Mouse (Mus musculus) intestine, postnatal 0 days (tissue): ENCODE data around the gene Kmt2d. TPM values are rescaled to one million over a fixed set of nuclear protein-coding genes. Genes with fewer than 3 reads are reported as not detected.
A peak's percentile ranks its signal among the peaks of the same experiment; 100 is the strongest.

Experiments
- ATAC-seq: fragments of 200-750 bp; cut with Nextera tagmentation; 2 replicates; pipeline ENCODE4 v1.8.0; 2017; ENCODE audit warnings: mild to moderate bottlenecking, moderate TSS enrichment, moderate library complexity
- H3K27ac ChIP-seq: fragments of 300-500 bp; sonication (generic); 2 replicates; pipeline ENCODE4 v1.5.1; 2014; ENCODE audit warnings: mild to moderate bottlenecking, low read depth, low read length, moderate library complexity
- H3K27me3 ChIP-seq: fragments of 300-500 bp; sonication (generic); replicated peaks from 2 replicates; pipeline ENCODE4 v1.6.1; 2014; ENCODE audit warnings: low read length, mixed read lengths; ENCODE audit not compliant: control insufficient read depth, insufficient read depth
- H3K36me3 ChIP-seq: fragments of 300-500 bp; sonication (generic); 2 replicates; pipeline ENCODE4 v1.6.1; 2014; ENCODE audit warnings: mild to moderate bottlenecking, moderate library complexity; ENCODE audit not compliant: control insufficient read depth, insufficient read depth
- H3K4me1 ChIP-seq: fragments of 300-500 bp; sonication (generic); replicated peaks from 2 replicates; pipeline ENCODE4 v1.6.1; 2014; ENCODE audit warnings: antibody characterized with exemption, low read length, mixed read lengths; ENCODE audit not compliant: control insufficient read depth, insufficient read depth
- H3K4me2 ChIP-seq: fragments of 300-500 bp; sonication (generic); replicated peaks from 2 replicates; pipeline ENCODE4 v1.6.1; 2014; ENCODE audit warnings: low read depth, mild to moderate bottlenecking, moderate library complexity
- H3K4me3 ChIP-seq: fragments of 300-500 bp; sonication (generic); 2 replicates; pipeline ENCODE4 v1.5.1; 2014; ENCODE audit warnings: low read depth, low read length
- H3K9ac ChIP-seq: fragments of 300-500 bp; sonication (generic); 2 replicates; pipeline ENCODE4 v1.6.1; 2014; ENCODE audit warnings: mild to moderate bottlenecking, low read depth, low read length
- H3K9me3 ChIP-seq: fragments of 300-500 bp; sonication (generic); 2 replicates; pipeline ENCODE4 v1.6.1; 2016; ENCODE audit warnings: mixed run types; ENCODE audit not compliant: control insufficient read depth
- CTCF ChIP-seq: sonication (generic); IDR thresholded peaks from 2 replicates; pipeline ENCODE4 v1.5.1; 2016; ENCODE audit warnings: low read depth, mild to moderate bottlenecking, control low read depth, antibody characterized with exemption, moderate library complexity
- WGBS: fragments of 180-500 bp; shearing (Covaris S2); extraction: QIAGEN DNeasy Blood & Tissue Kit; methylation state at CpG from one replicate; pipeline ENCODE4 v1.1.7; 2014; 5-methylcytosine and 5-hydroxymethylcytosine counted together
- polyA plus RNA-seq: library from polyadenylated mRNA; unstranded; fragments of >200 nt; fragmentation: Nextera tagmentation; extraction: Ambion mirVana; gene quantifications from 2 replicates; pipeline ENCODE4 v1.2.1, GENCODE M21; 2015

Gene Kmt2d
- polyA plus RNA-seq, 1 experiment from 2014 or later, result 5.3 TPM

DNA sequence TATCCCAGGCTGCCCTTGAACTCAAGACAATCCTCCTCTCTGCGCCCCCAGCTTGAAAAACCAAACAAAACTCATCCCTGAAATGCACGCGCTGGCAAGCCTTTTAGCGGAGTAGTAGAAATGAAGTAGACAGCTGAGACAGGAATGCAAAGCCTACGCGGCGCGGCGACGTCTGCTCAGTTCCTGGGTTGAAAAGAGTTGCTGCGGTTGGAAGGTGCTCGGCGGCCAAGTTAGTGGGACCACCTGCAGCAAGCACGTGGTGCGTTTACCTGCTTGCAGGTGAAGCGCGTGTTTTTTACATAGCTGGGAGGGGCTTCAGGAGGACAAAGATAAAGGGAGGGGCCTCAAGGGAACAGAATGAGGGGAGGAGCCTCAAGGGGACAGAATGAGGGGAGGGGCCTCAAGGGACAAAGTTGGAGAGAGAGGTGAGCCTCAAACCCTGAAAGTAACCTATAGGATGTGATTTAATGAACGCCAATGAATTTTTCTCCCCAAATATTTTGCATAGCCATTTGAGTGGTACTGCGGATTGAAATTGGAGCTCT, 20.3 kb upstream of the Kmt2d start:
- Histone ChIP-seq H3K9me3 (no peaks in the 10 kb centered on the region), H3K9ac (no peak overlapping the region), H3K36me3 (no peaks in the 10 kb centered on the region), H3K4me3 (peak overlapping the region; percentile 17), H3K27ac (no peak overlapping the region), H3K4me2 (peak overlapping the region; percentile 52), H3K4me1 (peaks cover 13% of the 10 kb centered on the region), H3K27me3 (peaks cover 26% of the 10 kb centered on the region)
- no peak for TF ChIP-seq CTCF
- ATAC-seq, result no peak
- WGBS, result 9% methylated on average over 19 of the region's 19 CpGs

DNA sequence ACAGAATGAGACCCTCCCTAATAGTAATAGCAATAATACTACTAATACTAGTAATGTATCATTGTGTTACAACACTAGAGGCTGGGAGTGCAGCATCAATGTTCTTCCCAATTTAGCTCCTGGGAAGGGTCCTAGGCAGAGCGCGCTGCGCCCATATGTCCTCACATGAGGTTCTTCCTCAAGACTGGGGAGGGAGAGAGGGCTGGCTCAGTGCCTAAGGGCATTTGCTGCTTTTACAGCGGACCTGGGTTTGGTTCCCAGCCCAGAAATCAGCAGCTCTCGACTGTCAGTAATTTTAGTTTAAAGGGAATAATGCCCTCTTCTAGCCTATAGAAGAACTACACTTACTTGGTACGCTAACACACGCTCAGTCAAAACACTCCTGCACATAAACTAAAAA, 16.5 kb upstream of the Kmt2d start:
- Histone ChIP-seq H3K27me3 (no peaks in the 10 kb centered on the region), H3K4me3 (no peak overlapping the region), H3K9ac (no peak overlapping the region), H3K4me1 (0 out of 2 replicates have a peak, but pooled peaks cover 5% of the 10 kb centered on the region), H3K4me2 (no peak overlapping the region), H3K36me3 (no peaks in the 10 kb centered on the region), H3K9me3 (no peaks in the 10 kb centered on the region), H3K27ac (no peak overlapping the region)
- ATAC-seq, result no peak
- TF ChIP-seq CTCF, result no peak
- 82% methylated on average over 7 of the region's 7 CpGs for WGBS

DNA sequence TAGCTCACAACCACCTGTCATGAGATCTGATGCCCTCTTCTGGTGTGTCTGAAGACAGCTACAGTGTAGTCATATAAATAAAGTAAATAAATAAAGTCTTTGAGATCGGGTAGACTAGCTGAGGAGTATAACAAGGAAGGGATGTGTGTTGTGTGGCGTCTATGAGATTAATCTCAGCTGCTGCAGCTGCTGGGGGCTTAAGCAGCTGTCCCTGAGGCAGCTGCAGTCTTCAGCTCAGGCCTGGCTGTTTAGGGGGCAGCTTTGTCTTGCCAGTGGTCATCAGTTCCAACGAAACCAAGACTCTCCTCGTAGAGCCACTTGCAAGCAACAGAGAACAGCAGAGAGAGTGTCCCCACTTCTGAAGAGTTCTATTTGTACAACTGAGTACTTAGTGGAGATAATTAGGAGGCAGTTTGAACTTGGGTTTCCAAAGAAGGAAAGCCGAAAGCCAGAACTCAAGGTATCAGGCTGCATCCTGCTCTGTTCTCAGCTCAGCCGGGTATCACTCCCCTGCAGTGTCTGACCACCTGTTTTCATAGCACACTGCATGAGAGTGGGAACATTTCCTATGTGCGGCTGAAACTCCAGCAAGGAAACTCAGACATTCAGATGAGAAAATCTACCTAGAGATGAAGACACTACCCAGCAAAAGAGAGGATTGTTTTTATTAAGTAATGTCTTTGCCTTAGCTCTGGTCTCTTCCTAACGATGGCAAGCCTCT, 15.8 kb upstream of the Kmt2d start:
- no peak for TF ChIP-seq CTCF
- Histone ChIP-seq H3K4me3 (no peak overlapping the region), H3K27ac (no peak overlapping the region), H3K36me3 (no peaks in the 10 kb centered on the region), H3K9ac (no peak overlapping the region), H3K27me3 (no peaks in the 10 kb centered on the region), H3K9me3 (no peaks in the 10 kb centered on the region), H3K4me2 (no peak overlapping the region), H3K4me1 (0 out of 2 replicates have a peak, but pooled peaks cover 5% of the 10 kb centered on the region)
- ATAC-seq, result no peak
- WGBS, result 55% methylated on average over 8 of the region's 8 CpGs

DNA sequence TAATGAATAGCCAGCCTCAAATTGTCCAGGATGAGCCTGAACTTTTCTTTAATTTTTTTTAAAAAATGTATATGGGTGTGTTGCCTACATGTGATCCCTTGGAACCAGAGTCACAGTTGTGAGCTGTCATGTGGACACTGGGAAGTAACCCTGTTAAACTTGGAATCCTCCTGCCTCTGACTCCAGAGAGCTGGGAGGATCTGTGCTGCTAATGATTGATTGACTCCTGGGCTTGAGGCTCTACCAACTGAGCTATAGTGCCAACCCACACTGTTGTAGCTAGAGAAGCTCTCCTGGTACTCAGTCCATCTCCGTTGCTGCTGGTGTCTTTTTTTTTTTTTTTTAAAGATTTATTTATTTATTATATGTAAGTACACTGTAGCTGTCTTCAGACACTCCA, 13.1 kb upstream of the Kmt2d start:
- no peak overlapping the region for H3K9ac ChIP-seq
- no peak for TF ChIP-seq CTCF
- H3K4me1 ChIP-seq, result 0 out of 2 replicates have a peak, but pooled peaks cover 3% of the 10 kb centered on the region
- H3K36me3 ChIP-seq, result peaks cover under 1% of the 10 kb centered on the region; the same call in 1 of the 2 replicates
- WGBS, result 38% methylated on average over 1 of the region's 1 CpGs
- peak; percentile 35 for ATAC-seq
- H3K4me3 ChIP-seq, result no peak overlapping the region
- H3K27me3 ChIP-seq, result no peaks in the 10 kb centered on the region
- H3K4me2 ChIP-seq, result no peak overlapping the region
- H3K9me3 ChIP-seq, result no peaks in the 10 kb centered on the region
- H3K27ac ChIP-seq, result peak overlapping the region; percentile 73

DNA sequence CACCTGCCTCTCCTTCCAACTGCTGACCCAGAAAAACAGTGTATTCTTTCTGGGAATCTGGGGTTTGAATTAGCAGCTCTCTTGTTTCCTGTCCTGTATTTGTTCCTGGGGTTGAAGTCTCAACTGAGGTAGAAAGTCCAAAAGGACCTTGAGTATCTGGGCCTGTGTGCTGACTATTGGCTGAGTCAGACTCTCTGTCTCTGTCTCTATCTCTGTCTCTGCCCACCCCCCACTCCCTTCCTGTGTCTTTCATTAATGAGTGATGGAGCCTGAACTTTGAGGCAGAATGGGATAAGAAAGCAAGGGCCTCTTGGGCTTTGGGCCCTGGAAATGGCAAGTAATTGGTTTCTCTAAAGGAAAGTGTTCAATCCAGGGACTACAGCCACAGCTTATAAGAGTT, 12.7 kb upstream of the Kmt2d start:
- Histone ChIP-seq H3K9ac (no peak overlapping the region), H3K27ac (peak overlapping the region; percentile 73), H3K9me3 (no peaks in the 10 kb centered on the region), H3K27me3 (no peaks in the 10 kb centered on the region), H3K4me3 (no peak overlapping the region), H3K4me2 (no peak overlapping the region), H3K36me3 (peaks cover 5% of the 10 kb centered on the region; the same call in 1 of the 2 replicates), H3K4me1 (0 out of 2 replicates have a peak, but pooled peaks cover 3% of the 10 kb centered on the region)
- no peak for TF ChIP-seq CTCF
- peak; percentile 61 for ATAC-seq

DNA sequence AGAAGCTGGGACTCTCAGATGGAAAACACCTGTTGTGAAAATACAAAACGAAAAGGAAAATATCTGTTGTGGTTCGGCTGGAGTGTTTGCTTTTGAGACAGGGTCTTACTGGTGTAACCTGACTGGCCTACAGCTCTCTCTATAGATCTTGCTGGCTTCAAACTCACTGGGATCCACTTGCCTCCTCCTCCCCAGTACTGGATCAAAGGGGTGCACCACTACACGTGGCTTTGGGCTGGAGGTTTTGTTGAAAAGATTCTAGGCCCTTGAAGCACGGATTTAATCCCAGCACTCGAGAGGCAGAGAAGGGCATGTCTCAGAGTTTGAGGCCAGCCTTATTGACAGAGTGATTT, 10.6 kb upstream of the Kmt2d start:
- Histone ChIP-seq H3K4me3 (peak overlapping the region; percentile 72), H3K9ac (no peak overlapping the region), H3K27me3 (no peaks in the 10 kb centered on the region), H3K27ac (peak overlapping the region; percentile 21; the same call in 1 of the 2 replicates), H3K4me1 (0 out of 2 replicates have a peak, but pooled peaks cover 3% of the 10 kb centered on the region), H3K36me3 (peaks cover 5% of the 10 kb centered on the region), H3K9me3 (no peaks in the 10 kb centered on the region), H3K4me2 (peak overlapping the region; percentile 80)
- 12% methylated on average over 5 of the region's 5 CpGs for WGBS
- no peak for TF ChIP-seq CTCF
- ATAC-seq, result no peak
